Comparison of ENCODE assay signal across 22 mouse cellular contexts in the genomic region with DNA sequence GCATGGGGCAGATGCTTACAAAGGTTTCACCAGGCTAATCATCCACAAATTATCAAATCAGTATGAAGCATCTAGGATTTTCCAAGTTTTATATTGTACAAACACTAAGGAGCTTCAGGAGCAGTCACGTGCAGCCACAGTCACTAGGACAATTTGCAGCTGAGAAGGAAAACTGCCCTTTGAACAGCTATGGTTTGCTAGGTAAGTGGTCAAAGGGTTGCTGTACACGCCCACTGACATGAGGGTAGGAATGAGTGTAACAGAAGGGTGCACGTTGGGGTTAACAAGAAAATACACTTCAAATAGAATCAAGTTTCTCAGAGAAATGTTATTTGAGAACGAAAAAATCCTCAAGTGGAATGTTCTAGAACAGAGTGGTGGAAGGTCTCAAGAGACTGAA. TPM values are rescaled to one million over a fixed set of nuclear protein-coding genes. Genes with fewer than 3 reads are reported as not detected.
"Had no signal": no experiment of that assay in that cellular context is flagged by ENCODE, and none has a peak within 500 bp of the region (broad histone marks: within the 10 kb centered on the region; RNA-seq: fewer than 3 reads in every experiment).

No protein-coding gene starts in this region.

- H3K27ac ChIP-seq: hindbrain, embryonic 13.5 days; hindbrain, postnatal 0 days; layer of hippocampus, adult 2 months; limb, embryonic 12.5 days; liver, embryonic 15.5 days; midbrain, embryonic 10.5 days; midbrain, embryonic 15.5 days; stomach, embryonic 15.5 days had no signal

- H3K9me3 ChIP-seq: hindbrain, embryonic 13.5 days; limb, embryonic 12.5 days; liver, embryonic 15.5 days; midbrain, embryonic 10.5 days; midbrain, embryonic 15.5 days; stomach, embryonic 15.5 days had no signal

- DNase-seq: lung, adult 2 months; lung, postnatal 36 days; right cerebral cortex, postnatal 14 days; thymus, adult 2 months; thymus, postnatal 25 days had no signal

- ATAC-seq: hindbrain, postnatal 0 days; lung, postnatal 0 days; midbrain, embryonic 15.5 days had no signal

- H3K4me1 ChIP-seq: hindbrain, embryonic 13.5 days; limb, embryonic 12.5 days; liver, embryonic 15.5 days; midbrain, embryonic 10.5 days; midbrain, embryonic 15.5 days; stomach, embryonic 15.5 days had no signal

- H3K4me2 ChIP-seq: hindbrain, embryonic 13.5 days; limb, embryonic 12.5 days; liver, embryonic 11.5 days; liver, embryonic 15.5 days; midbrain, embryonic 15.5 days; stomach, embryonic 15.5 days had no signal

- H3K9ac ChIP-seq: hindbrain, embryonic 13.5 days; limb, embryonic 12.5 days; liver, embryonic 15.5 days; midbrain, embryonic 15.5 days; stomach, embryonic 15.5 days had no signal

- H3K27me3 ChIP-seq: hindbrain, embryonic 13.5 days; liver, embryonic 15.5 days; midbrain, embryonic 15.5 days; stomach, embryonic 15.5 days had no signal

- H3K36me3 ChIP-seq: hindbrain, embryonic 13.5 days; limb, embryonic 12.5 days; liver, embryonic 15.5 days; midbrain, embryonic 10.5 days; midbrain, embryonic 15.5 days; stomach, embryonic 15.5 days had no signal

- H3K4me3 ChIP-seq: hindbrain, embryonic 13.5 days; layer of hippocampus, adult 2 months; limb, embryonic 12.5 days; liver, embryonic 15.5 days; midbrain, embryonic 10.5 days; midbrain, embryonic 15.5 days; stomach, embryonic 15.5 days had no signal

RNA-seq across cellular contexts. Expression of a gene that starts 30.6 kb away (rescaled TPM):
- total RNA-seq: hindbrain, postnatal 0 days; layer of hippocampus, adult 2 months; layer of hippocampus, postnatal 10 days; left cerebral cortex, postnatal 36 days; megakaryocyte progenitor cell, adult 5-6 weeks had no signal
- polyA plus RNA-seq: hindbrain, embryonic 13.5 days; hindbrain, postnatal 0 days; intestine, embryonic 14.5 days; limb, embryonic 12.5 days; liver, embryonic 11.5 days; liver, embryonic 15.5 days; lung, adult 2 months; lung, postnatal 0 days; midbrain, embryonic 10.5 days; midbrain, embryonic 15.5 days; neural tube, embryonic 14.5 days; spleen, adult 2 months; stomach, embryonic 15.5 days; thymus, adult 2 months; urinary bladder, adult 2 months had no signal
